Mouse (Mus musculus) midbrain, embryonic 13.5 days (tissue): ENCODE measurements around the gene Adap1. TPM values are rescaled to one million over a fixed set of nuclear protein-coding genes. Genes with fewer than 3 reads are reported as not detected.

ENCODE experiments used
- ATAC-seq: fragments of 200-750 bp; cut with Nextera tagmentation; 2 replicates; pipeline ENCODE4 v1.8.0; 2017; ENCODE audit warnings: mild to moderate bottlenecking, moderate TSS enrichment, moderate library complexity
- H3K27ac ChIP-seq: fragments of 300-500 bp; sonication (generic); 2 replicates; pipeline ENCODE4 v1.5.1; 2015; ENCODE audit warnings: inconsistent platforms, mild to moderate bottlenecking, moderate library complexity
- H3K27me3 ChIP-seq: fragments of 300-500 bp; sonication (generic); 2 replicates; pipeline ENCODE4 v1.6.1; 2015; ENCODE audit warnings: mild to moderate bottlenecking, inconsistent platforms
- H3K36me3 ChIP-seq: fragments of 300-500 bp; sonication (generic); 2 replicates; pipeline ENCODE4 v1.6.1; 2015; ENCODE audit warnings: mild to moderate bottlenecking, inconsistent platforms
- H3K4me1 ChIP-seq: fragments of 300-500 bp; sonication (generic); replicated peaks from 2 replicates; pipeline ENCODE4 v1.6.1; 2015; ENCODE audit warnings: inconsistent platforms
- H3K4me2 ChIP-seq: fragments of 300-500 bp; sonication (generic); replicated peaks from 2 replicates; pipeline ENCODE4 v1.6.1; 2015; ENCODE audit warnings: moderate library complexity, mild to moderate bottlenecking, inconsistent platforms
- H3K4me3 ChIP-seq: fragments of 300-500 bp; sonication (generic); replicated peaks from 2 replicates; pipeline ENCODE4 v1.5.1; 2015; ENCODE audit warnings: mild to moderate bottlenecking, inconsistent platforms
- H3K9ac ChIP-seq: fragments of 300-500 bp; sonication (generic); replicated peaks from 2 replicates; pipeline ENCODE4 v1.6.1; 2015; ENCODE audit warnings: mild to moderate bottlenecking, inconsistent platforms
- H3K9me3 ChIP-seq: fragments of 300-500 bp; sonication (generic); 2 replicates; pipeline ENCODE4 v1.6.1; 2016; ENCODE audit warnings: mild to moderate bottlenecking, inconsistent platforms
- WGBS: fragments of 180-500 bp; shearing (Covaris S2); methylation state at CpG from one replicate; pipeline ENCODE4 v1.1.7; 2015; 5-methylcytosine and 5-hydroxymethylcytosine counted together
- microRNA counts: library from miRNA; unstranded; fragments of <30 nt; microRNA quantifications from one replicate; lab custom pipeline; 2016
- microRNA-seq: library from miRNA; unstranded; fragments of <30 nt; microRNA quantifications from one replicate; pipeline ENCODE4, GENCODE M21; 2016
- polyA plus RNA-seq: library from polyadenylated mRNA; unstranded; fragments of >200 nt; fragmentation: Nextera tagmentation; extraction: Ambion mirVana; gene quantifications from 2 replicates; pipeline ENCODE4 v1.2.1, GENCODE M21; 2015

Gene Adap1
- polyA plus RNA-seq, 1 experiment from 2014 or later: 14.5 TPM

GRCm38 (mm10) chr5:139227645-139228044 is 97.8 kb downstream of the Adap1 start:
- H3K36me3 ChIP-seq: peaks cover 91% of the 10 kb centered on the region
- no peak overlapping the region for H3K4me2 ChIP-seq
- H3K9me3 ChIP-seq: no peaks in the 10 kb centered on the region
- no peak overlapping the region for H3K27ac ChIP-seq
- no peak overlapping the region for H3K9ac ChIP-seq
- H3K4me3 ChIP-seq: no peak overlapping the region
- ATAC-seq: no peak
- H3K4me1 ChIP-seq: no peaks in the 10 kb centered on the region
- WGBS: 94% methylated on average over 2 of the region's 2 CpGs
- H3K27me3 ChIP-seq: no peaks in the 10 kb centered on the region

- Histone ChIP-seq H3K4me2 (no peak overlapping the region), H3K36me3 (peaks cover 90% of the 10 kb centered on the region), H3K27ac (no peak overlapping the region), H3K9me3 (no peaks in the 10 kb centered on the region), H3K4me1 (no peaks in the 10 kb centered on the region), H3K4me3 (no peak overlapping the region), H3K9ac (no peak overlapping the region), H3K27me3 (no peaks in the 10 kb centered on the region)
- 94% methylated on average over 4 of the region's 4 CpGs for WGBS
- ATAC-seq: no peak
Measured at GRCm38 (mm10) chr5:139227236-139227635, 98.2 kb downstream of the Adap1 start.

- Histone ChIP-seq H3K4me1 (no peaks in the 10 kb centered on the region), H3K9ac (no peak overlapping the region), H3K27me3 (no peaks in the 10 kb centered on the region), H3K4me3 (no peak overlapping the region), H3K9me3 (no peaks in the 10 kb centered on the region), H3K27ac (no peak overlapping the region), H3K36me3 (peaks cover 81% of the 10 kb centered on the region), H3K4me2 (no peak overlapping the region)
- 94% methylated on average over 10 of the region's 10 CpGs for WGBS
- ATAC-seq: no peak
Measured at GRCm38 (mm10) chr5:139223331-139223730, 102.1 kb downstream of the Adap1 start.

MicroRNA genes within 50 kb of the gene (microRNA counts, 519-probe panel; counts per million panel counts)
- 110 counts per million, percentile 56 among the panel's probes with 10 or more counts for microRNA mmu-miR-339-3p (lab: Ali Mortazavi, UCI)
- microRNA mmu-miR-339-5p (lab: Ali Mortazavi, UCI): 110 counts per million, percentile 56 among the panel's probes with 10 or more counts

Small RNA genes within 50 kb of the gene (microRNA-seq; reads per million reads assigned to microRNA genes)
- 388 reads per million, percentile 67 among the genes with 10 or more reads in this experiment for gene Mir339

Other genes starting within 250 kb of the Adap1 start
- 139 and 148 TPM in 2 replicates for gene Prkar1b, start 175.6 kb downstream of the Adap1 start, polyA plus RNA-seq
- gene Dnaaf5, start 175.4 kb downstream of the Adap1 start, polyA plus RNA-seq: 2.3 and 3.9 TPM in 2 replicates
- 45.9 and 49.1 TPM in 2 replicates for gene Sun1, start 125.0 kb downstream of the Adap1 start, polyA plus RNA-seq
- gene Get4, start 73.3 kb downstream of the Adap1 start, polyA plus RNA-seq: 112 and 116 TPM in 2 replicates
- gene Cox19, start 25.8 kb upstream of the Adap1 start, polyA plus RNA-seq: 120 and 131 TPM in 2 replicates
- gene Cyp2w1, start 27.0 kb upstream of the Adap1 start, polyA plus RNA-seq: not detected in 2 replicates
- gene Gpr146, start 52.1 kb upstream of the Adap1 start, polyA plus RNA-seq: 1.7 TPM in 2 replicates
- 0.13 TPM in 1 of 2 replicates, not detected in the other for gene C130050O18Rik, start 79.7 kb upstream of the Adap1 start, polyA plus RNA-seq
- gene Gper1, start 97.5 kb upstream of the Adap1 start, polyA plus RNA-seq: 6.0 and 7.5 TPM in 2 replicates
- 17.3 and 19.5 TPM in 2 replicates for gene 3110082I17Rik, start 134.9 kb upstream of the Adap1 start, polyA plus RNA-seq
- 12.7 and 13.9 TPM in 2 replicates for gene Zfand2a, start 158.9 kb upstream of the Adap1 start, polyA plus RNA-seq
- 48.5 and 58.7 TPM in 2 replicates for gene Uncx, start 217.9 kb upstream of the Adap1 start, polyA plus RNA-seq